Mouse (Mus musculus) CH12.LX (cell line): ENCODE results near the gene Npm1. TPM values are rescaled to one million over a fixed set of nuclear protein-coding genes. Genes with fewer than 3 reads are reported as not detected.

ENCODE experiments used
- DNase-seq: peaks from one replicate; pipeline ENCODE4 v3.0.0-alpha.2; 2013; ENCODE audit errors: extremely low read depth
- H3K27ac ChIP-seq: 2 replicates; pipeline ENCODE4 v1.5.1; 2012; ENCODE audit warnings: low read depth, mild to moderate bottlenecking, control low read depth, moderate library complexity; ENCODE audit not compliant: insufficient read depth
- H3K27me3 ChIP-seq: replicated peaks from 2 replicates; pipeline ENCODE3; 2012; ENCODE audit warnings: inconsistent platforms
- H3K36me3 ChIP-seq, 2 experiments: replicated peaks in 1 of 2; 2 replicates each; pipeline versions ENCODE3 to v1.6.1; 2012; ENCODE audit warnings: inconsistent platforms in 1 of 2, low read length in 1 of 2, mild to moderate bottlenecking in 1 of 2, mixed read lengths in 1 of 2, moderate library complexity in 1 of 2; ENCODE audit not compliant: control insufficient read depth in 1 of 2, insufficient read depth in 1 of 2
- H3K4me1 ChIP-seq, 2 experiments: 2 replicates each; pipeline ENCODE4 v1.6.1; 2012; ENCODE audit warnings: inconsistent platforms in 1 of 2, moderate library complexity in 1 of 2; ENCODE audit not compliant: insufficient read depth in 2 of 2, control insufficient read depth in 1 of 2
- H3K4me2 ChIP-seq: 2 replicates; pipeline ENCODE4 v1.6.1; 2012; ENCODE audit warnings: low read depth, mild to moderate bottlenecking, control low read depth; ENCODE audit not compliant: poor library complexity, insufficient read depth, severe bottlenecking
- H3K4me3 ChIP-seq, 3 experiments: fragments of 150-350 bp in 1 of 3; sonication (generic) in 1 of 3; replicated peaks in 1 of 3; 2 replicates each; pipeline versions ENCODE3 to v1.5.1; 2011 to 2012; ENCODE audit warnings: low read depth in 2 of 3, low read length in 2 of 3, mild to moderate bottlenecking in 2 of 3, moderate library complexity in 2 of 3, control low read depth in 1 of 3, improper control_type of control experiment in 1 of 3, inconsistent platforms in 1 of 3, mixed read lengths in 1 of 3; ENCODE audit not compliant: poor library complexity in 1 of 3
- H3K79me2 ChIP-seq: replicated peaks from 2 replicates; pipeline ENCODE4 v1.6.1; 2012; ENCODE audit warnings: mild to moderate bottlenecking, moderate library complexity; ENCODE audit not compliant: control insufficient read depth, poor library complexity, insufficient read depth, severe bottlenecking; ENCODE audit errors: extremely low read depth
- H3K9ac ChIP-seq: 2 replicates; pipeline ENCODE4 v1.6.1; 2012; ENCODE audit warnings: low read depth, mild to moderate bottlenecking, control low read depth, moderate library complexity; ENCODE audit not compliant: insufficient read depth
- H3K9me3 ChIP-seq: replicated peaks from 2 replicates; pipeline ENCODE3; 2012; ENCODE audit warnings: low read length, inconsistent platforms, mixed read lengths
- CHD2 ChIP-seq: IDR thresholded peaks from 2 replicates; pipeline ENCODE4 v1.6.1; 2011; ENCODE audit warnings: low read length, improper control_type of control experiment
- ELF1 ChIP-seq: IDR thresholded peaks from 2 replicates; pipeline ENCODE4 v1.6.1; 2014; ENCODE audit warnings: low read depth, mild to moderate bottlenecking, inconsistent platforms, low read length, improper control_type of control experiment
- IRF4 ChIP-seq: IDR thresholded peaks from 2 replicates; pipeline ENCODE4 v1.6.1; 2014; ENCODE audit warnings: low read depth, mild to moderate bottlenecking, inconsistent platforms, low read length, improper control_type of control experiment
- JUN ChIP-seq: IDR thresholded peaks from 2 replicates; pipeline ENCODE4 v1.6.1; 2011; ENCODE audit warnings: low read depth, mild to moderate bottlenecking, low read length, improper control_type of control experiment, moderate library complexity; ENCODE audit not compliant: insufficient read depth
- KAT2A ChIP-seq: IDR thresholded peaks from 2 replicates; pipeline ENCODE4 v1.6.1; 2012; ENCODE audit warnings: low read length, improper control_type of control experiment, inconsistent platforms; ENCODE audit not compliant: insufficient replicate concordance
- MYC ChIP-seq: IDR thresholded peaks from 2 replicates; pipeline ENCODE4 v1.6.1; 2011; ENCODE audit warnings: low read depth, mild to moderate bottlenecking, improper control_type of control experiment, low read length
- NRF1 ChIP-seq: IDR thresholded peaks from 2 replicates; pipeline ENCODE4 v1.6.1; 2014; ENCODE audit warnings: low read depth, mild to moderate bottlenecking, inconsistent platforms, low read length, improper control_type of control experiment, moderate library complexity
- POLR2A ChIP-seq: IDR thresholded peaks from 2 replicates; pipeline ENCODE4 v1.6.1; 2011; ENCODE audit warnings: low read depth, mild to moderate bottlenecking, improper control_type of control experiment, low read length
- ZC3H11A ChIP-seq: IDR thresholded peaks from 2 replicates; pipeline ENCODE4 v1.6.1; 2012; ENCODE audit warnings: low read depth, mild to moderate bottlenecking, inconsistent platforms, low read length, improper control_type of control experiment
- ZKSCAN1 ChIP-seq: IDR thresholded peaks from 2 replicates; pipeline ENCODE4 v1.6.1; 2012; ENCODE audit warnings: low read depth, inconsistent platforms, low read length, improper control_type of control experiment, borderline replicate concordance
- ZNF384 ChIP-seq: IDR thresholded peaks from 2 replicates; pipeline ENCODE4 v1.6.1; 2012; ENCODE audit warnings: low read depth, low read length, improper control_type of control experiment, inconsistent platforms
- dilution Hi-C: fragments of 300-500 bp; cut with MboI; formaldehyde crosslinking; loops from 2 replicates; pipeline ENCODE4 v1.14.3; 2020; ENCODE audit warnings: low sequenced_read_pairs; ENCODE audit not compliant: extremely low pct_unique_long_range_greater_than_20kb, extremely low pct_ligation_motif_present
- in situ Hi-C: fragments of 300-500 bp; cut with MboI; formaldehyde crosslinking; loops from 3 replicates; pipeline ENCODE4 v1.14.3; 2019; ENCODE audit warnings: low sequenced_read_pairs, low pct_ligation_motif_present, low pct_unique_long_range_greater_than_20kb, mixed read lengths
- polyA plus RNA-seq: library from polyadenylated mRNA; unstranded; fragments of >175 nt; gene quantifications from 2 replicates; pipeline ENCODE4 v1.2.1, GENCODE M21; 2012; ENCODE audit warnings: low read depth; ENCODE audit not compliant: insufficient read length
- total RNA-seq, 2 experiments: library from RNA; depleted of rRNA; stranded (reverse); fragments of 300-350 nt in 1 of 2; fragments of >200 nt in 1 of 2; gene quantifications; 2 replicates each; pipeline ENCODE4 v1.2.3; 2012 to 2014

Gene Npm1
- total and polyA plus RNA-seq, 3 experiments = 3,603 to 8,076 (median 6,953) TPM

- Histone ChIP-seq H3K27ac (no peak overlapping the region), H3K27me3 (no peaks in the 10 kb centered on the region), H3K36me3 (peaks cover 0 to 26% of the 10 kb centered on the region in 2 experiments), H3K4me3 (no peak overlapping the region), H3K4me2 (no peak overlapping the region), H3K4me1 (no peaks in the 10 kb centered on the region), H3K9ac (no peak overlapping the region), H3K79me2 (no peaks in the 10 kb centered on the region), H3K9me3 (no peaks in the 10 kb centered on the region)
- TF ChIP-seq ZC3H11A (no peak), NRF1 (no peak), IRF4 (no peak), POLR2A (no peak)
- dilution Hi-C loops (no loop called here), in situ Hi-C loops (loop anchor here (25.0 kb wide), 1 partner anchor 526 kb away; no protein-coding TSS in a partner anchor)
- DNase-seq = no peak
Observed at GRCm38 (mm10) chr11:33138686-33139085, 24.3 kb downstream of the Npm1 start.

- Histone ChIP-seq H3K9me3 (no peaks in the 10 kb centered on the region), H3K27me3 (no peaks in the 10 kb centered on the region), H3K4me2 (no peak overlapping the region), H3K27ac (no peak overlapping the region), H3K4me3 (no peak overlapping the region), H3K79me2 (no peaks in the 10 kb centered on the region), H3K9ac (no peak overlapping the region), H3K4me1 (0 out of 4 replicates have a peak, but pooled peaks cover 0 to 3% of the 10 kb centered on the region in 2 experiments), H3K36me3 (peaks cover 0 to 21% of the 10 kb centered on the region in 2 experiments)
- no peak for TF ChIP-seq ELF1
- TF ChIP-seq ZKSCAN1 = no peak
- no peak for TF ChIP-seq ZNF384
- dilution Hi-C loops (no loop called here), in situ Hi-C loops (loop anchor here (25.0 kb wide), 1 partner anchor 522 kb away; no protein-coding TSS in a partner anchor)
- no peak for DNase-seq
Observed at GRCm38 (mm10) chr11:33134391-33134986, 28.5 kb downstream of the Npm1 start.

- no peaks in the 10 kb centered on the region for H3K27me3 ChIP-seq
- H3K79me2 ChIP-seq = no peaks in the 10 kb centered on the region
- dilution Hi-C loops (no loop called here), in situ Hi-C loops (loop anchor here (25.0 kb wide), 1 partner anchor 520 kb away; no protein-coding TSS in a partner anchor)
- 0 out of 4 replicates have a peak, but pooled peaks cover 0 to 3% of the 10 kb centered on the region in 2 experiments for H3K4me1 ChIP-seq
- peaks cover 3% of the 10 kb centered on the region for H3K9me3 ChIP-seq
- H3K4me3 ChIP-seq = no peak overlapping the region
- H3K9ac ChIP-seq = no peak overlapping the region
- TF ChIP-seq CHD2 (no peak), MYC (no peak), KAT2A (no peak), JUN (no peak), ZC3H11A (no peak)
- no peak overlapping the region for H3K27ac ChIP-seq
- no peak for DNase-seq
- no peak overlapping the region for H3K4me2 ChIP-seq
- H3K36me3 ChIP-seq = peaks cover 0 to 15% of the 10 kb centered on the region in 2 experiments
Observed at GRCm38 (mm10) chr11:33132619-33133338, 30.2 kb downstream of the Npm1 start.
